ENCODE assay signal across 9 mouse cellular contexts in the genomic region with DNA sequence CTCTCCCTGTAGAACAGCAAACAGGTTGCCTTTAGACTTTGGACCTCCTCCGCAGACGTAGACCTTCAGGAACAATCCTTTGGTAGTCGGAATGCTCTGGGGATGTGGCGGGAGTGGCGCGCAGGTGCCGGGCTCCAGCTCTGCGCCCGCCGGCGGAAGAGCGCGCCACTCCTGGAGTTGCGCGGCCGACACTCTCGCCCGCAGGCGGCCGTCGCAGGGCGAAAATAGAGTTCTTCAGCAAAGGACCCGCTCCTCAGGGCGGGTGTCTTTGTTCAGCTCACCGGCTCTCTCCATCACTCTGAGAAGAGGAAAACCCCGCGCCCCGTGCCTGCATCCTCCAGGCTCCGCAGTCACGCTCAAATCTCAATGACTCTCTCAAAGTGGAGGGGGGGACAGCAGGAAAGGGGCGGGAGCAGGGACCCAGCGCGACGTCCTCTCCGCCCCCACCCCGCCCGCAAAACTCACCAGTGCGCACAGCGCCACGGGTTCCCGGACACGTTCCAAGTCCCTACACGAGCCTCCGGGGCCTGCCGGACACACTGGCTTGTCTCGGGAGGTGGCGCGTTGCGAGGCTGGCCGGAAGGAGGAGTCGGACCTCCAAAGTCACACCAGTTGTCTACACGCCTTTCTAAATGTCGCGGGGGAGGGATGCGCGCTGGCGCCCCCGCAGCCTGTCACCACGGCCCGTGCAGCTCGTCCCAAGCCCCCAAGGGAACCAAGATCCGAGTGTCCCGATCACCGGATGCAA. TPM values are rescaled to one million over a fixed set of nuclear protein-coding genes. Genes with fewer than 3 reads are reported as not detected.
DNase-seq lines count a peak whose midpoint lies in the region; ATAC-seq and TF ChIP-seq lines count a peak whose summit lies in the region.
"Had no signal": no experiment of that assay in that cellular context is flagged by ENCODE, and none has a peak within 500 bp of the region (broad histone marks: within the 10 kb centered on the region; RNA-seq: fewer than 3 reads in every experiment).

No protein-coding gene starts in this region.

- H3K27ac ChIP-seq in liver, adult 2 months (replicated peaks; ENCODE audit: insufficient read depth, low read depth, low read length): no peak overlapping the region
- peak overlapping the region; percentile 93 for H3K27ac ChIP-seq in cortical plate, adult 2 months (ENCODE audit: insufficient read depth, low read length)
- H3K27ac ChIP-seq in intestine, postnatal 0 days (ENCODE audit: low read depth, low read length): no peak overlapping the region
- no peak overlapping the region for H3K27ac ChIP-seq in liver, embryonic 14.5 days
- H3K27ac ChIP-seq in olfactory bulb, adult 2 months (ENCODE audit: insufficient read depth, low read depth, low read length): no peak overlapping the region

- peaks cover 9% of the 10 kb centered on the region for H3K27me3 ChIP-seq in liver, adult 2 months (ENCODE audit: control insufficient read depth, insufficient read depth, low read length)
- H3K27me3 ChIP-seq in intestine, postnatal 0 days (replicated peaks; ENCODE audit: control insufficient read depth, insufficient read depth, low read length): peaks cover 20% of the 10 kb centered on the region
- peaks cover 22% of the 10 kb centered on the region for H3K27me3 ChIP-seq in liver, embryonic 14.5 days (ENCODE audit: control insufficient read depth, insufficient read depth, low read length)

- H3K4me3 ChIP-seq in liver, adult 2 months (ENCODE audit: insufficient read depth, low read depth, low read length): peak overlapping the region; percentile 47
- H3K4me3 ChIP-seq in cortical plate, adult 2 months (ENCODE audit: insufficient read depth, low read length): peak overlapping the region; percentile 92
- peak overlapping the region; percentile 42 for H3K4me3 ChIP-seq in intestine, postnatal 0 days (ENCODE audit: low read depth, low read length)
- peak overlapping the region; percentile 20 to 23; a peak in 3 of 4 replicates for H3K4me3 ChIP-seq in liver, embryonic 14.5 days (ENCODE audit: insufficient read depth in 1 of 2, low read depth in 2 of 2, low read length in 2 of 2)
- H3K4me3 ChIP-seq in olfactory bulb, adult 2 months (ENCODE audit: insufficient read depth, low read depth, low read length): peak overlapping the region; percentile 78

- TF ChIP-seq CTCF in liver, adult 2 months (IDR thresholded peaks at IDR 0.05; ENCODE audit: low read depth, low read length): no peak
- no peak for TF ChIP-seq CTCF in cortical plate, adult 2 months (IDR thresholded peaks at IDR 0.05; ENCODE audit: extremely low read depth, insufficient read depth, low read length)
- no peak for TF ChIP-seq CTCF in intestine, postnatal 0 days (IDR thresholded peaks at IDR 0.05; ENCODE audit: low read depth)
- no peak for TF ChIP-seq CTCF in liver, embryonic 14.5 days (IDR thresholded peaks at IDR 0.05; ENCODE audit: low read depth)
- TF ChIP-seq CTCF in olfactory bulb, adult 2 months (IDR thresholded peaks at IDR 0.05; ENCODE audit: insufficient read depth, low read depth, low read length): no peak

- H3K36me3 ChIP-seq in liver, adult 2 months (ENCODE audit: control insufficient read depth, insufficient read depth, low read length): no peaks in the 10 kb centered on the region
- H3K36me3 ChIP-seq in intestine, postnatal 0 days (ENCODE audit: control insufficient read depth, insufficient read depth): no peaks in the 10 kb centered on the region
- H3K36me3 ChIP-seq in liver, embryonic 14.5 days (replicated peaks; ENCODE audit: control insufficient read depth, insufficient read depth, low read depth): no peaks in the 10 kb centered on the region

- H3K9ac ChIP-seq in liver, adult 2 months (ENCODE audit: low read depth, low read length): no peak overlapping the region
- 0 out of 2 replicates have a peak overlapping the region, but pooled peaks have one; percentile 2 for H3K9ac ChIP-seq in intestine, postnatal 0 days (ENCODE audit: low read depth, low read length)
- H3K9ac ChIP-seq in liver, embryonic 14.5 days (replicated peaks): no peak overlapping the region

- no peak for TF ChIP-seq EP300 in liver, embryonic 14.5 days (IDR thresholded peaks at IDR 0.05; ENCODE audit: low read depth)

- no peak for DNase-seq in liver, adult 2 months (ENCODE audit: extremely low read depth, low read depth, low spot score)
- DNase-seq in liver (no peak), MN1 (ENCODE audit: low spot score) (no peak)
- peak; percentile 46 to 60 for DNase-seq in gastrocnemius, postnatal 36 days
- DNase-seq in liver, embryonic 14.5 days (ENCODE audit: low read depth in 3 of 3, low spot score in 3 of 3): no peak

- H3K4me1 ChIP-seq in liver, adult 2 months (ENCODE audit: control insufficient read depth, insufficient read depth, low read length): no peaks in the 10 kb centered on the region
- no peaks in the 10 kb centered on the region; the same call in 1 of the 2 replicates for H3K4me1 ChIP-seq in cortical plate, adult 2 months (ENCODE audit: control insufficient read depth, insufficient read depth, low read length)
- H3K4me1 ChIP-seq in intestine, postnatal 0 days (replicated peaks; ENCODE audit: control insufficient read depth, insufficient read depth, low read length): no peaks in the 10 kb centered on the region
- no peaks in the 10 kb centered on the region for H3K4me1 ChIP-seq in liver, embryonic 14.5 days (replicated peaks; ENCODE audit: control insufficient read depth in 2 of 2, insufficient read depth in 2 of 2, low read length in 1 of 2)
- H3K4me1 ChIP-seq in olfactory bulb, adult 2 months (ENCODE audit: control insufficient read depth, insufficient read depth, low read length): peaks cover 14% of the 10 kb centered on the region

- no peaks in the 10 kb centered on the region for H3K9me3 ChIP-seq in intestine, postnatal 0 days (ENCODE audit: control insufficient read depth)
- no peaks in the 10 kb centered on the region for H3K9me3 ChIP-seq in liver, embryonic 14.5 days (ENCODE audit: control insufficient read depth, low read length)

- intact Hi-C loops in gastrocnemius, postnatal 36 days (cut with DNase I): no loop called here

- H3K4me2 ChIP-seq in intestine, postnatal 0 days (replicated peaks; ENCODE audit: low read depth): peak overlapping the region; percentile 72
- H3K4me2 ChIP-seq in liver, embryonic 14.5 days (ENCODE audit: low read depth): peak overlapping the region; percentile 9

- TF ChIP-seq POLR2A in liver, adult 2 months (IDR thresholded peaks at IDR 0.05; ENCODE audit: extremely low read depth, insufficient read depth, low read length): no peak
- TF ChIP-seq POLR2A in cortical plate, adult 2 months (IDR thresholded peaks at IDR 0.05; ENCODE audit: extremely low read depth, insufficient read depth, low read length): 0 out of 2 replicates have a peak, but pooled peaks have one; percentile 19
- no peak for TF ChIP-seq POLR2A in olfactory bulb, adult 2 months (IDR thresholded peaks at IDR 0.05; ENCODE audit: insufficient read depth, low read depth, low read length)

- no peak for ATAC-seq in intestine, postnatal 0 days
- no peak for ATAC-seq in liver, embryonic 14.5 days (ENCODE audit: insufficient read depth)

- WGBS in liver, adult 2 months: 2% methylated on average over 64 of the region's 64 CpGs
- under 1% methylated on average over 64 of the region's 64 CpGs for WGBS in intestine, postnatal 0 days
- WGBS in liver, embryonic 14.5 days (ENCODE audit: insufficient replicate concordance): 1% methylated on average over 61 of the region's 64 CpGs
- WGBS in olfactory bulb, adult 2 months: under 1% methylated on average over 64 of the region's 64 CpGs

- no peaks in the 10 kb centered on the region for H3K79me2 ChIP-seq in liver, adult 2 months (ENCODE audit: control insufficient read depth, insufficient read depth, low read length)

RNA-seq across cellular contexts. Expression of a gene that starts 1.2 kb away (rescaled TPM):
- total RNA-seq in liver, adult 2 months (2014; rRNA removed): 0.07 and 0.09 TPM in 2 replicates
- polyA plus RNA-seq in liver, adult 2 months (2012; rRNA removed): 0.01 TPM in 2 replicates
- 16.7 and 22.0 TPM in 2 replicates for polyA plus RNA-seq in cortical plate, adult 2 months (2012; rRNA removed)
- total RNA-seq in gastrocnemius, postnatal 36 days (2021): 1 to 10 TPM; 4.8 to 5.3 TPM
- 0.21 and 0.29 TPM in 2 replicates for polyA plus RNA-seq in intestine, postnatal 0 days (2015; fragmentation: Nextera tagmentation; extraction: Ambion mirVana)
- polyA plus RNA-seq in liver, embryonic 14.5 days (2012; rRNA removed): 0.02 TPM in 2 replicates
- polyA plus RNA-seq in liver, embryonic 14.5 days (2014; fragmentation: Nextera tagmentation; extraction: Ambion mirVana): not detected in 2 replicates
- not detected in 2 replicates for polyA plus RNA-seq in olfactory bulb, adult 2 months (2012; ENCODE audit: insufficient read depth, insufficient read length, low replicate concordance, missing spikeins)
- total RNA-seq: hematopoietic stem cell, adult 5-6 weeks had no signal

Comparison
In these comparisons a context has a peak if more than half of its experiments do, and no peak if none do; other contexts are left out.
1. DNase-seq: peak in gastrocnemius, postnatal 36 days (2 of 2); none in liver, adult 2 months (single experiment), liver (single experiment), liver, embryonic 14.5 days (0 of 3) and MN1 (single experiment).
2. H3K4me3 ChIP-seq: peak in every context shown above with its lines; median percentile 92 in cortical plate, adult 2 months; 78 in olfactory bulb, adult 2 months; 47 in liver, adult 2 months; 42 in intestine, postnatal 0 days; 22 in liver, embryonic 14.5 days.
3. RNA of a gene that starts 1.2 kb away (polyA plus RNA-seq): not detected in olfactory bulb, adult 2 months and 16.7 to 22.0 TPM in cortical plate, adult 2 months; 0.21 to 0.29 TPM in intestine, postnatal 0 days, 0.02 TPM in liver, embryonic 14.5 days and 0.01 TPM in liver, adult 2 months; every median in the first group is over 10 times any median in the second.